In genomic region chr2:26296606-26297195, GRCm38 (mm10) we compare ENCODE assay signal across 8 mouse cellular contexts. TPM values are rescaled to one million over a fixed set of nuclear protein-coding genes. Genes with fewer than 3 reads are reported as not detected.
DNase-seq lines count a peak whose midpoint lies in the region; ATAC-seq lines count a peak whose summit lies in the region.

No protein-coding gene starts in this region.

- H3K4me3 ChIP-seq in megakaryocyte, embryonic 14.5 days (replicated peaks) = peak overlapping the region; percentile 86
- H3K4me3 ChIP-seq in forebrain, embryonic 13.5 days = no peak overlapping the region

- ATAC-seq in megakaryocyte, adult 5-6 weeks (ENCODE audit: poor library complexity, severe bottlenecking) = no peak
- no peak for ATAC-seq in forebrain, embryonic 13.5 days

- no peak overlapping the region for H3K4me2 ChIP-seq in forebrain, embryonic 13.5 days

- peaks cover 55% of the 10 kb centered on the region for H3K4me1 ChIP-seq in megakaryocyte, embryonic 14.5 days
- H3K4me1 ChIP-seq in forebrain, embryonic 13.5 days = peaks cover 46% of the 10 kb centered on the region

- peak overlapping the region; percentile 7; the same call in 1 of the 2 replicates for H3K9ac ChIP-seq in forebrain, embryonic 13.5 days

- peaks cover 51% of the 10 kb centered on the region for H3K27me3 ChIP-seq in megakaryocyte, embryonic 14.5 days (replicated peaks)
- H3K27me3 ChIP-seq in forebrain, embryonic 13.5 days = no peaks in the 10 kb centered on the region

- WGBS in forebrain, embryonic 13.5 days = 31% methylated on average over 6 of the region's 6 CpGs

- DNase-seq in left cerebral cortex, postnatal 14 days (ENCODE audit: low spot score in 2 of 2) = peak; percentile 72 to 82
- DNase-seq in right cerebral cortex, postnatal 36 days (ENCODE audit: low spot score in 2 of 2) = peak; percentile 69 to 77
- no peak for DNase-seq in urinary bladder, adult 18-20 months (ENCODE audit: low spot score in 2 of 2)
- DNase-seq in kidney, adult 8-10 months = no peak
- DNase-seq in embryo, embryonic 9.5 days (ENCODE audit: extremely low spot score) = no peak

- peak overlapping the region; percentile 75 for H3K27ac ChIP-seq in forebrain, embryonic 13.5 days

- H3K9me3 ChIP-seq in megakaryocyte, embryonic 14.5 days = peaks cover 8% of the 10 kb centered on the region; the same call in 1 of the 2 replicates
- H3K9me3 ChIP-seq in forebrain, embryonic 13.5 days (replicated peaks) = no peaks in the 10 kb centered on the region

- no peaks in the 10 kb centered on the region for H3K36me3 ChIP-seq in megakaryocyte, embryonic 14.5 days (replicated peaks; ENCODE audit: low read length)
- no peaks in the 10 kb centered on the region for H3K36me3 ChIP-seq in forebrain, embryonic 13.5 days (ENCODE audit: poor library complexity, severe bottlenecking)

- intact Hi-C loops in left cerebral cortex, postnatal 14 days (cut with DNase I) = no loop called here

RNA-seq across cellular contexts. Expression of gene Ccdc187, which starts 2.3 kb away (rescaled TPM):
- not detected in 2 replicates for polyA plus RNA-seq in megakaryocyte, embryonic 14.5 days (2012; ENCODE audit: insufficient read depth, low replicate concordance)
- total RNA-seq in megakaryocyte, adult 5-6 weeks (2015) = not detected in 2 replicates
- not detected in 2 replicates for total RNA-seq in megakaryocyte, adult 5-6 weeks (2017)
- polyA plus RNA-seq in forebrain, embryonic 13.5 days (2015; fragmentation: Nextera tagmentation; extraction: Ambion mirVana) = 0.18 and 0.35 TPM in 2 replicates
- total RNA-seq in left cerebral cortex, postnatal 14 days (2021) = 1 to 10 TPM in 1 of 2 experiments, under 1 TPM in 1; 0.59 to 1.5 TPM

RNA-seq across cellular contexts. Expression of gene Gpsm1, which starts 18.6 kb away (rescaled TPM):
- polyA plus RNA-seq in megakaryocyte, embryonic 14.5 days (2012; ENCODE audit: insufficient read depth, low replicate concordance) = 39.8 and 114 TPM in 2 replicates
- 1.9 and 2.4 TPM in 2 replicates for total RNA-seq in megakaryocyte, adult 5-6 weeks (2015)
- 2.2 and 4.0 TPM in 2 replicates for total RNA-seq in megakaryocyte, adult 5-6 weeks (2017)
- polyA plus RNA-seq in forebrain, embryonic 13.5 days (2015; fragmentation: Nextera tagmentation; extraction: Ambion mirVana) = 97.7 and 120 TPM in 2 replicates
- 10 to 100 TPM; 60.7 to 64.2 TPM for total RNA-seq in left cerebral cortex, postnatal 14 days (2021)

RNA-seq across cellular contexts. Expression of gene Dnlz, which starts 55.2 kb away (rescaled TPM):
- 34.4 and 35.3 TPM in 2 replicates for polyA plus RNA-seq in megakaryocyte, embryonic 14.5 days (2012; ENCODE audit: insufficient read depth, low replicate concordance)
- 4.4 and 5.8 TPM in 2 replicates for total RNA-seq in megakaryocyte, adult 5-6 weeks (2015)
- total RNA-seq in megakaryocyte, adult 5-6 weeks (2017) = 5.1 TPM in 2 replicates
- 31.1 and 32.2 TPM in 2 replicates for polyA plus RNA-seq in forebrain, embryonic 13.5 days (2015; fragmentation: Nextera tagmentation; extraction: Ambion mirVana)
- 10 to 100 TPM; 25.4 to 28.8 TPM for total RNA-seq in left cerebral cortex, postnatal 14 days (2021)

RNA-seq across cellular contexts. Expression of gene Qsox2, which starts 59.4 kb away (rescaled TPM):
- polyA plus RNA-seq in megakaryocyte, embryonic 14.5 days (2012; ENCODE audit: insufficient read depth, low replicate concordance) = 3.5 and 9.1 TPM in 2 replicates
- 3.5 and 4.7 TPM in 2 replicates for total RNA-seq in megakaryocyte, adult 5-6 weeks (2015)
- 1.9 and 2.5 TPM in 2 replicates for total RNA-seq in megakaryocyte, adult 5-6 weeks (2017)
- polyA plus RNA-seq in forebrain, embryonic 13.5 days (2015; fragmentation: Nextera tagmentation; extraction: Ambion mirVana) = 13.5 and 15.7 TPM in 2 replicates
- 10 to 100 TPM; 22.9 to 23.4 TPM for total RNA-seq in left cerebral cortex, postnatal 14 days (2021)

Comparison
In these comparisons a context has a peak if more than half of its experiments do, and no peak if none do; other contexts are left out.
1. DNase-seq: peak in left cerebral cortex, postnatal 14 days (2 of 2) and right cerebral cortex, postnatal 36 days (2 of 2); none in urinary bladder, adult 18-20 months (0 of 2), kidney, adult 8-10 months (0 of 2) and embryo, embryonic 9.5 days (single experiment).
2. RNA of gene Gpsm1, which starts 18.6 kb away (total RNA-seq): 60.7 to 64.2 TPM in left cerebral cortex, postnatal 14 days; 1.9 to 4.0 TPM in megakaryocyte, adult 5-6 weeks; every median in the first group is over 10 times any median in the second.